Mouse (Mus musculus): ENCODE measurements around the gene Gm43552. TPM values are rescaled to one million over a fixed set of nuclear protein-coding genes. Genes with fewer than 3 reads are reported as not detected.
A peak's percentile ranks its signal among the peaks of the same experiment; 100 is the strongest.

Gm43552 gene
- total RNA-seq, 2 experiments from 2014 or later = not detected

GRCm38 (mm10) chr5:65390648-65391644 lies 101.7 kb downstream of the Gm43552 start, which contains the start of the genes Rpl9 and Lias:
TSS of gene Rpl9 (minus strand) at chr5:65391444.
TSS of gene Lias (plus strand) at chr5:65391497.
- peak; percentile 97 to 99 for DNase-seq
- intact Hi-C loops (cut with DNase I) = loop anchor here (2.0 to 10.0 kb wide), 2 partner anchors 56 to 386 kb away; partner anchors contain the start of gene Rfc1

GRCm38 (mm10) chr5:65387008-65387867 lies 105.4 kb downstream of the Gm43552 start:
- DNase-seq = no peak
- intact Hi-C loops (cut with DNase I) = no loop called here

- intact Hi-C loops (cut with DNase I) = no loop called here
- DNase-seq = no peak
These were observed 106.9 kb downstream of the Gm43552 start for GRCm38 (mm10) chr5:65385704-65386103.

Other genes with a start within 250 kb of the Gm43552 start
- 10 to 100 TPM; 17.9 to 21.1 TPM for gene Rfc1, start 157.2 kb downstream of the Gm43552 start, total RNA-seq (2021)
- under 1 TPM; 0.15 to 0.18 TPM for gene Klb, start 144.5 kb downstream of the Gm43552 start, total RNA-seq (2021)
- 100 to 1,000 TPM; 421 to 512 TPM for gene Rpl9, start 101.4 kb downstream of the Gm43552 start, total RNA-seq (2021)
- 10 to 100 TPM; 42.3 to 44.5 TPM for gene Lias, start 101.3 kb downstream of the Gm43552 start, total RNA-seq (2021)
- gene Ugdh, start 56.9 kb downstream of the Gm43552 start, total RNA-seq (2021) = 10 to 100 TPM in 1 of 2 experiments, 1 to 10 TPM in 1; 9.2 to 10.1 TPM
- gene Smim14, start 44.4 kb upstream of the Gm43552 start, total RNA-seq (2021) = 10 to 100 TPM; 29.5 to 32.5 TPM
- gene Ube2k, start 44.4 kb upstream of the Gm43552 start, total RNA-seq (2021) = 10 to 100 TPM; 55.2 to 58.7 TPM
- 10 to 100 TPM; 37.5 to 43.4 TPM for gene Pds5a, start 205.4 kb upstream of the Gm43552 start, total RNA-seq (2021)

Measured in gastrocnemius, postnatal 36 days (tissue).